22 mouse cellular contexts compared by ENCODE assay signal in the genomic region with DNA sequence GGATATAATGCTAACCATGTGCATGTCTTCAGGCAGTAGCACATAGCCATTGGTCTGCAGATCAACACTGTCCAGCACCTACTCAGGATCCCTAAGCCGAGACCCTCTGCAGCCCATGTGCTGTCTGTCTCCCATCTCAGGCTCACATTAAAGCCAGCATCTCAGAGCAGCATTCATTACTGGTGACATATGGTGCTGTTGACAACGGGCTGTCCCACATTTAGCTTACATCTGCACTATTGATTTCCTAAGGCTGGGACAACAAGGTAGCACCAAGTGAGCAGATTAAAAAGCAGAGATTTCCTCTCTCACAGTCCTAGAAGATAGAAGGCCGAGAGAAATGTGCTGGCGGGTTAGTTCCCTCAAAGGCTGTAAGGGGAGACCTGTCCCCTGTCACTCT. TPM values are rescaled to one million over a fixed set of nuclear protein-coding genes. Genes with fewer than 3 reads are reported as not detected.
"Had no signal": no experiment of that assay in that cellular context is flagged by ENCODE, and none has a peak within 500 bp of the region (broad histone marks: within the 10 kb centered on the region; RNA-seq: fewer than 3 reads in every experiment).

No protein-coding gene starts in this region.

- H3K4me2 ChIP-seq: limb, embryonic 12.5 days; liver, embryonic 13.5 days; lung, embryonic 15.5 days; midbrain, embryonic 11.5 days; midbrain, embryonic 15.5 days; neural tube, embryonic 12.5 days had no signal

- H3K27ac ChIP-seq: kidney, postnatal 0 days; limb, embryonic 12.5 days; liver, embryonic 13.5 days; lung, embryonic 15.5 days; macrophage; midbrain, embryonic 15.5 days; neural tube, embryonic 12.5 days; stomach, postnatal 0 days had no signal

- H3K4me3 ChIP-seq: limb, embryonic 12.5 days; liver, embryonic 13.5 days; lung, embryonic 15.5 days; megakaryocyte, embryonic 14.5 days; midbrain, embryonic 15.5 days; neural tube, embryonic 12.5 days had no signal

- ATAC-seq: liver, postnatal 0 days; midbrain, embryonic 15.5 days had no signal

- DNase-seq: kidney, adult 11 months; kidney, adult 9 months; kidney, postnatal 36 days; liver; liver, embryonic 13.5 days; liver, postnatal 0 days; lung, postnatal 14 days; right cerebral cortex, adult 18-20 months; right cerebral cortex, postnatal 25 days; thymus, postnatal 4 days had no signal

- H3K9me3 ChIP-seq: limb, embryonic 12.5 days; liver, embryonic 13.5 days; lung, embryonic 15.5 days; megakaryocyte, embryonic 14.5 days; midbrain, embryonic 15.5 days; neural tube, embryonic 12.5 days had no signal

- H3K4me1 ChIP-seq: limb, embryonic 12.5 days; liver, embryonic 13.5 days had no signal

- H3K36me3 ChIP-seq: limb, embryonic 12.5 days; liver, embryonic 13.5 days; lung, embryonic 15.5 days; midbrain, embryonic 15.5 days; neural tube, embryonic 12.5 days had no signal

- H3K27me3 ChIP-seq: limb, embryonic 12.5 days; liver, embryonic 13.5 days; lung, embryonic 15.5 days; midbrain, embryonic 15.5 days; neural tube, embryonic 12.5 days had no signal

- H3K9ac ChIP-seq: limb, embryonic 12.5 days; liver, embryonic 13.5 days; liver, postnatal 0 days; lung, embryonic 15.5 days; midbrain, embryonic 15.5 days; neural tube, embryonic 12.5 days had no signal

RNA-seq across cellular contexts. Expression of a gene that starts 43.9 kb away (rescaled TPM):
- total RNA-seq: left cerebral cortex, postnatal 36 days; monocyte, adult 5-6 weeks; neutrophil, adult 5-6 weeks had no signal
- polyA plus RNA-seq: limb, embryonic 12.5 days; macrophage had no signal
